Mouse (Mus musculus) heart, postnatal 0 days (tissue): Measurements from ENCODE around the gene Smpd3. TPM values are rescaled to one million over a fixed set of nuclear protein-coding genes. Genes with fewer than 3 reads are reported as not detected.
A peak's percentile ranks its signal among the peaks of the same experiment; 100 is the strongest.

Experiments used
- ATAC-seq: fragments of 200-750 bp; cut with Nextera tagmentation; 2 replicates; pipeline ENCODE4 v1.8.0; 2017; ENCODE audit warnings: low read depth, moderate number of reproducible peaks, moderate library complexity; ENCODE audit not compliant: insufficient read depth
- DNase-seq: peaks from one replicate; pipeline ENCODE4 v3.0.0-alpha.2; 2016; ENCODE audit warnings: low spot score
- H3K27ac ChIP-seq: fragments of 300-500 bp; sonication (generic); 2 replicates; pipeline ENCODE4 v1.5.1; 2014; ENCODE audit warnings: low read depth, mild to moderate bottlenecking
- H3K27me3 ChIP-seq: fragments of 300-500 bp; sonication (generic); 2 replicates; pipeline ENCODE4 v1.6.1; 2014; ENCODE audit warnings: low read length, mixed read lengths; ENCODE audit not compliant: control insufficient read depth, insufficient read depth
- H3K36me3 ChIP-seq: fragments of 300-500 bp; sonication (generic); replicated peaks from 2 replicates; pipeline ENCODE4 v1.6.1; 2014; ENCODE audit warnings: low read length, mixed read lengths; ENCODE audit not compliant: control insufficient read depth, insufficient read depth
- H3K4me1 ChIP-seq: fragments of 300-500 bp; sonication (generic); 2 replicates; pipeline ENCODE4 v1.6.1; 2014; ENCODE audit warnings: antibody characterized with exemption; ENCODE audit not compliant: control insufficient read depth, insufficient read depth
- H3K4me2 ChIP-seq: fragments of 300-500 bp; sonication (generic); 2 replicates; pipeline ENCODE4 v1.6.1; 2014; ENCODE audit warnings: low read depth, mild to moderate bottlenecking, low read length, moderate library complexity
- H3K4me3 ChIP-seq: fragments of 300-500 bp; sonication (generic); 2 replicates; pipeline ENCODE4 v1.5.1; 2014; ENCODE audit warnings: low read depth, low read length
- H3K9ac ChIP-seq: fragments of 300-500 bp; sonication (generic); replicated peaks from 2 replicates; pipeline ENCODE4 v1.6.1; 2014; ENCODE audit warnings: low read depth, low read length, mixed read lengths
- H3K9me3 ChIP-seq: fragments of 300-500 bp; sonication (generic); replicated peaks from 2 replicates; pipeline ENCODE4 v1.6.1; 2016; ENCODE audit warnings: low read length; ENCODE audit not compliant: control insufficient read depth
- CTCF ChIP-seq: IDR thresholded peaks from 2 replicates; pipeline ENCODE4 v1.5.1; 2016; ENCODE audit warnings: antibody characterized with exemption, control low read depth, low read depth
- EP300 ChIP-seq: IDR thresholded peaks from 2 replicates; pipeline ENCODE4 v1.6.1; 2016; ENCODE audit warnings: antibody characterized with exemption, low read depth
- WGBS: fragments of 180-500 bp; shearing (Covaris S2); extraction: QIAGEN DNeasy Blood & Tissue Kit; methylation state at CpG from one replicate; pipeline ENCODE4 v1.1.7; 2014; 5-methylcytosine and 5-hydroxymethylcytosine counted together
- polyA plus RNA-seq: library from polyadenylated mRNA; unstranded; fragments of >200 nt; fragmentation: Nextera tagmentation; extraction: Ambion mirVana; gene quantifications from 2 replicates; pipeline ENCODE4 v1.2.1, GENCODE M21; 2015
- total RNA-seq: library from RNA; depleted of rRNA; stranded (reverse); fragments of >200 nt; gene quantifications from 2 replicates; pipeline ENCODE4 v1.2.3, GENCODE M21; 2014; ENCODE audit warnings: low replicate concordance; rRNA removed

The Smpd3 gene
- 6.5 and 8.0 TPM in 2 replicates for total RNA-seq
- 2.4 and 2.5 TPM in 2 replicates for polyA plus RNA-seq

- peak; percentile 100 for DNase-seq
- 0 out of 2 replicates have a peak, but pooled peaks cover 3% of the 10 kb centered on the region for H3K4me1 ChIP-seq
- under 1% methylated on average over 45 of the region's 45 CpGs for WGBS
- TF ChIP-seq EP300 = no peak; the same call in 1 of the 2 replicates
- TF ChIP-seq CTCF = no peak
- no peaks in the 10 kb centered on the region for H3K36me3 ChIP-seq
- H3K27ac ChIP-seq = peak within 1 kb of the TSS; percentile 49; the same call in 1 of the 2 replicates
- H3K4me2 ChIP-seq = peak within 1 kb of the TSS; percentile 74
- H3K9ac ChIP-seq = no peak within 1 kb of the TSS
- H3K9me3 ChIP-seq = no peaks in the 10 kb centered on the region
- peak within 1 kb of the TSS; percentile 57 for H3K4me3 ChIP-seq
- ATAC-seq = peak; percentile 100
- H3K27me3 ChIP-seq = peaks cover 32% of the 10 kb centered on the region
Observed at GRCm38 (mm10) chr8:106337852-106338521, at the start of gene Smpd3. TSS of gene Smpd3 (minus strand) at chr8:106337988.

- TF ChIP-seq EP300 (no peak), CTCF (no peak)
- no peaks in the 10 kb centered on the region for H3K27me3 ChIP-seq
- no peak overlapping the region for H3K9ac ChIP-seq
- ATAC-seq = no peak
- WGBS = 81% methylated on average over 6 of the region's 6 CpGs
- H3K36me3 ChIP-seq = no peaks in the 10 kb centered on the region
- H3K4me2 ChIP-seq = no peak overlapping the region
- no peaks in the 10 kb centered on the region for H3K9me3 ChIP-seq
- no peak for DNase-seq
- peaks cover 11% of the 10 kb centered on the region; the same call in 1 of the 2 replicates for H3K4me1 ChIP-seq
- no peak overlapping the region for H3K4me3 ChIP-seq
- H3K27ac ChIP-seq = no peak overlapping the region
Observed at GRCm38 (mm10) chr8:106381026-106381425, 43.2 kb upstream of the Smpd3 start.

- Histone ChIP-seq H3K9me3 (no peaks in the 10 kb centered on the region), H3K27ac (peak overlapping the region; percentile 16; the same call in 1 of the 2 replicates), H3K36me3 (no peaks in the 10 kb centered on the region), H3K4me2 (no peak overlapping the region), H3K27me3 (no peaks in the 10 kb centered on the region), H3K4me3 (no peak overlapping the region), H3K4me1 (peaks cover 11% of the 10 kb centered on the region; the same call in 1 of the 2 replicates), H3K9ac (no peak overlapping the region)
- TF ChIP-seq CTCF = no peak
- DNase-seq (no peak), ATAC-seq (no peak)
- 61% methylated on average over 5 of the region's 5 CpGs for WGBS
Observed at GRCm38 (mm10) chr8:106379357-106379756, 41.6 kb upstream of the Smpd3 start.

GRCm38 (mm10) chr8:106378501-106379048 lies 40.8 kb upstream of the Smpd3 start:
- Histone ChIP-seq H3K36me3 (no peaks in the 10 kb centered on the region), H3K9me3 (no peaks in the 10 kb centered on the region), H3K9ac (no peak overlapping the region), H3K27ac (peak overlapping the region; percentile 34), H3K4me3 (no peak overlapping the region), H3K4me1 (peaks cover 11% of the 10 kb centered on the region; the same call in 1 of the 2 replicates), H3K27me3 (no peaks in the 10 kb centered on the region), H3K4me2 (no peak overlapping the region)
- ATAC-seq (peak; percentile 76), DNase-seq (peak; percentile 23)
- 16% methylated on average over 6 of the region's 7 CpGs for WGBS
- TF ChIP-seq CTCF (no peak), EP300 (no peak)

- Histone ChIP-seq H3K4me3 (no peak overlapping the region), H3K4me1 (peaks cover 11% of the 10 kb centered on the region; the same call in 1 of the 2 replicates), H3K9ac (no peak overlapping the region), H3K27ac (no peak overlapping the region), H3K4me2 (no peak overlapping the region), H3K27me3 (no peaks in the 10 kb centered on the region), H3K36me3 (no peaks in the 10 kb centered on the region), H3K9me3 (no peaks in the 10 kb centered on the region)
- WGBS = 31% methylated on average over 9 of the region's 9 CpGs
- no peak for DNase-seq
- TF ChIP-seq CTCF (no peak), EP300 (no peak)
- no peak for ATAC-seq
Observed at GRCm38 (mm10) chr8:106376862-106377261, 39.1 kb upstream of the Smpd3 start.
